Mouse (Mus musculus): ENCODE results near the gene Fgfr1op. TPM values are rescaled to one million over a fixed set of nuclear protein-coding genes. Genes with fewer than 3 reads are reported as not detected.
A peak's percentile ranks its signal among the peaks of the same experiment; 100 is the strongest.
"Not testable (repeated sequence)": the region's sequence is repeated elsewhere in the genome, so short reads cannot be mapped to it uniquely, and the experiment has no call there.

The Fgfr1op gene
- polyA plus RNA-seq, 1 experiment = 5.3 TPM

DNA sequence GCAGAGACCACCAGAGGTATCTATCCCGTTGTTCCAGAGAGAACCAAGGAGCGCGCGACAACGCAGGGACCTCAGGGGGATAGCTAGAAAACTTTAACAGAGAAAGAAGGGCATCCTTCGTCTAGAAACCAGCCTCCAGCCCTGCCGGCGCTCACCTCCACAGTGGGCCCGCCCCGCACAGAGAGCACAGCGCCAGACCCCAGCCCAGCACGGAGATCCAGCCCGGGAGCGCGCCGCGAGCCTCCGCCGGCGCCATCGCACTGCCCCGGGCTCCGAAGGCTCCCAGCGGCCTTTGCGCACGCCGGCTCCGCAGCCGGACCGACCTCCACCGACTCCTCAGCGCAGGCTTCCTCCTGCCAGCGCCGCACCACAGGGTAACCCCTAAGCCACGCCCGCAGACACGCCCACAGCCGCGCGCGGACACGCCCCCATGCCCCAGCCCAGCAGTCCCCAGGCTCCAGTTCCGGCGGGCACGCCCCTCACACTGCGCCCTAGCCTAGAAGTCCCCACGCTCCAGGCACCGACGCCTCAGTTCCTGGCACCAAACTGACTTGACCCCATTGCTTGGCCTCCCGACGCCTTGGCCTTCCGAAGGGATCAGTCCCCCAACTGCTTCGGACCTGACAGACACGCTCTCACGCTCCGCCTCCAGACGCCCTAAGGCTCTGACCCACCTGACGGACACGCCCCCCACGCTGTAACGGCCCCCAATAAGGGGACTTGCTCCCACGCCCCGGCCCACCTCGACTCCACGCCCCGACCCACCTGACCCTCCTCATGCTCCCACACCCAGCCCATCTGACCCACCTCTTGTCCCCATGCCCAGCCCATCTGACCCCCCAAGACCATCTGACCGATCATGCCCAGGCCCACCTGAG is 17.6 kb upstream of the Fgfr1op start, which contains the start of the genes Gm49673 and Rnaset2a:
Gene Gm49673 (minus strand): TSS at position 350 of the 878 bp plus-strand sequence.
Gene Rnaset2a (minus strand): TSS at position 659 of the 878 bp plus-strand sequence.
- Histone ChIP-seq H3ac (ENCODE audit: control insufficient read depth, insufficient read length) (peak within 1 kb of the TSS; percentile 84), H3K4me3 (peak within 1 kb of the TSS; percentile 70), H3K4me2 (ENCODE audit: low read depth) (peak within 1 kb of the TSS; percentile 85), H3K79me2 (ENCODE audit: control insufficient read depth, insufficient read depth) (peaks cover 11% of the 10 kb centered on the region)
- H3K27me3 ChIP-seq (ENCODE audit: control insufficient read depth, insufficient read depth, insufficient read length); H3K36me3 ChIP-seq (ENCODE audit: control insufficient read depth, insufficient read depth): not testable (repeated sequence)
- TF ChIP-seq POLR2A (IDR thresholded peaks at IDR 0.05; ENCODE audit: insufficient read length, low read depth) = peak; percentile 48
- peak; percentile 31 for TF ChIP-seq POLR2AphosphoS2 (IDR thresholded peaks at IDR 0.05; ENCODE audit: insufficient read length, low read depth)
- peak in 1 of 3 experiments; percentile 10 for TF ChIP-seq MYOG (IDR thresholded peaks at IDR 0.05; ENCODE audit: control insufficient read depth in 1 of 3, insufficient read depth in 1 of 3, insufficient read length in 2 of 3, low read depth in 2 of 3)

DNA sequence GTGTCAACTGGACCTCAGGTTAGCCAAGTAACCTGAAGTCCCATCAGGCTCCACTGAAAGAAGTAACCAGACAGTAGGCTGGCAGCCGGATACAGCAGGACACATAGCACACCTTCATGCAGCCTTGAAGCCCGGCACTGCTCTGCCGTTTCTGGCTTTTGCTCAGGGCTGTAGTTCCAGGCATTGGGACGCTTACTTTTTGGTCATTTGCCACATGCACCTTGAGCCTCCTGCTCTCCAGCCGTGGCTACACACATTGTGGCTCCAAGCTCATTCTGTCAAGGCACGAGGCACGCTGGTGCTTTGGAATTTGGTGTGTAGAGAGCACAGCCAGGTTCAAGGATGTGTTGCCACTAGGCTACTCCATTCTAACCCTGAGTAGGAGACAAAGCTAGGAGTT is 10.3 kb upstream of the Fgfr1op start:
- H3ac ChIP-seq (ENCODE audit: control insufficient read depth, insufficient read length); H3K79me2 ChIP-seq (ENCODE audit: control insufficient read depth, insufficient read depth); H3K4me2 ChIP-seq (ENCODE audit: low read depth); H3K4me3 ChIP-seq; H3K27me3 ChIP-seq (ENCODE audit: control insufficient read depth, insufficient read depth, insufficient read length); H3K36me3 ChIP-seq (ENCODE audit: control insufficient read depth, insufficient read depth): not testable (repeated sequence)

DNA sequence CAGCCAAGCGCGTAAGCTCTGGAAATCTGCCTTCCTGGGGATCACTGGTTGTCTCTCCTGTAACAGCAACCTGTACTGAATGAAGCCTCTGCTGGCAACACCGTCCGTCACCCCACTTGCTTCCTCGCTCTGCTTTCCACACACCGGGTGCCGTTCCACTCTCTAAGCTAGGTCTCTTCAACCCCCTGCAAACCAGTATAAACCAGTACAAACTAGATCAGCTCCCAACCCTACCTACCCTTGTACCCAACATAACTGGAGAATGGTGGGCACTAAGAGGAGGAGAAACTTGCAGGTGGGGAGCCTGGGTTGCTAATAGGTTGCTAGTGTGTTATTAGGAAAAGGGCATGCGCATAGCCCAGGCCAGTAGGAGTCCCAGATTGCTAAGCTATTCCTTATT is 9.3 kb upstream of the Fgfr1op start:
- not testable (repeated sequence) for H3ac ChIP-seq (ENCODE audit: control insufficient read depth, insufficient read length); H3K4me2 ChIP-seq (ENCODE audit: low read depth); H3K4me3 ChIP-seq; H3K36me3 ChIP-seq (ENCODE audit: control insufficient read depth, insufficient read depth); H3K79me2 ChIP-seq (ENCODE audit: control insufficient read depth, insufficient read depth); H3K27me3 ChIP-seq (ENCODE audit: control insufficient read depth, insufficient read depth, insufficient read length)

DNA sequence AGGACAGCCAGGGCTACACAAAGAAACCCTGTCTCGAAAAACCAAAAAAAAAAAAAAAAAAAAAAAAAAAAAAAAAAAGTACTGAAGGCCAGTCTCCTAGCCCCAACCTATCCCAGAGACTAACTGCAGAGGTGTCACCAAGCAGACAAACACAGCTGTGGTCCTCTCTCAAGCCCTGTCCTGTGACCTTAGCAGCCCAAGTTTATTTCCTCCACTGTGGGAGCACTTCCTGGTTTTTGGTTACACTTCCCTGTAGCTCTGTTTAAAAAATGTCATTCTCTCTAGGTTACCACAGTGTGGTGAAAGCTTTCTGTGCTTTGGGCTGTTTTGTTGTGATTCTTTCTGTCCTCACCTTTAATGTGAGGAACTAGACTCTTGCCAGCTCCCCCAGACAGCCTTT is 6.7 kb upstream of the Fgfr1op start:
- not testable (repeated sequence) for H3K36me3 ChIP-seq (ENCODE audit: control insufficient read depth, insufficient read depth); H3ac ChIP-seq (ENCODE audit: control insufficient read depth, insufficient read length); H3K79me2 ChIP-seq (ENCODE audit: control insufficient read depth, insufficient read depth); H3K27me3 ChIP-seq (ENCODE audit: control insufficient read depth, insufficient read depth, insufficient read length); H3K4me3 ChIP-seq; H3K4me2 ChIP-seq (ENCODE audit: low read depth)

DNA sequence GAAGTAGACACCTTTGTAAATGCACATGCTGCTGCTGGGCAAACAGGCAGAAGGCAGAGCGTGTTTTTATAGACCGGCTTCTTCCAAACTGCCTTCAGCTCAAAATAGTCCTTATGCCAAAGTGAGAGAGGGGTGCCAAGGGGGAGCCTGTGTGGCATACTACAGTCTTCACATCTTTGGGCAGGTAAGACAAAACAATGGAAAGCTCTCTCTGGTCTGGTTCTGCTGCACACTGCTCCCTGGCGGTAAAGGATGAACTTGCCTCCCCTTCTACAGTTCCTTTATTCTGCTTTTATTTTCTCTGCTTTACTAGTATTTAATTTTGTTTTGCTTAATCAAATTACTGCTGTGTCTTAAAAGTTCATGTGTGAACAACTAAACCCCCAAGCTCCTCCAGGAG is 4.3 kb upstream of the Fgfr1op start:
- not testable (repeated sequence) for H3K4me3 ChIP-seq; H3K79me2 ChIP-seq (ENCODE audit: control insufficient read depth, insufficient read depth); H3ac ChIP-seq (ENCODE audit: control insufficient read depth, insufficient read length); H3K27me3 ChIP-seq (ENCODE audit: control insufficient read depth, insufficient read depth, insufficient read length); H3K36me3 ChIP-seq (ENCODE audit: control insufficient read depth, insufficient read depth); H3K4me2 ChIP-seq (ENCODE audit: low read depth)

DNA sequence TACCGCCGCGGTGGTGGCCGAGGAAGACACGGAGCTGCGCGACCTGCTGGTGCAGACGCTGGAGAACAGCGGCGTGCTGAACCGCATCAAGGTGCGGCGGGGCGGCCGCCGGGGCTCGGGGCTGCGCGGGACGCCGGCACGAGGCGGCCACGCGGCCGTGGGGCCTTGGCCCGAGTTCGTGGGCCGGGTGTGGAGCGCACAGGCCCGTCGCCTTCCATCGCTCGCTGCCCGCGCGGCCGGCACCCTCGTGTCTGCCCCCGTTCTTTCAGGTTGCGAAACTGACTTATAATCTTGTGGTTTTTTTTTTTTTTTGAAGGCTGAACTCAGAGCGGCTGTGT is 276 bp downstream of the Fgfr1op start:
- not testable (repeated sequence) for H3K79me2 ChIP-seq (ENCODE audit: control insufficient read depth, insufficient read depth); H3K27me3 ChIP-seq (ENCODE audit: control insufficient read depth, insufficient read depth, insufficient read length); H3K36me3 ChIP-seq (ENCODE audit: control insufficient read depth, insufficient read depth)
- peak overlapping the region; percentile 31 for H3K4me3 ChIP-seq
- H3K4me2 ChIP-seq (ENCODE audit: low read depth) = peak overlapping the region; percentile 80
- H3ac ChIP-seq (ENCODE audit: control insufficient read depth, insufficient read length) = peak overlapping the region; percentile 53

DNA sequence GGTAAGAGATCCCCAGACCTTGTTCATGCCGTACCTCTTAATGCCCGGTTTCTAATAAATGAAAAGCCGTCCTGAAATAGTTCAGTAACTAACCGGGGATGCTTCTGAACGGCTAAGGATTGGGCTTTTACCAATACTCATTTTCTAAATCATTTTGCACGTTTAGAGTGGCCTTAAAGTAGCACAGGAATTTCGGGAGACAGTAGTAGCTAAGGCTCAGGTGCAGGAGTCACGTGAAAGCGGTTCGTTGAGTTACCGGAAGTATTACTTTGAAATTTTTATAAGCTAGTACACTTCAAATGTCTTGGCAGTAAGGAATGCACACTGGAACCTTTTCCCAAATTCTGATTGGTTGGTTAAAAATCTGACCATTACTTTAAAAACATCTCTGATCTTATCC is 676 bp downstream of the Fgfr1op start:
- H3ac ChIP-seq (ENCODE audit: control insufficient read depth, insufficient read length) = peak overlapping the region; percentile 53
- peak overlapping the region; percentile 31 for H3K4me3 ChIP-seq

DNA sequence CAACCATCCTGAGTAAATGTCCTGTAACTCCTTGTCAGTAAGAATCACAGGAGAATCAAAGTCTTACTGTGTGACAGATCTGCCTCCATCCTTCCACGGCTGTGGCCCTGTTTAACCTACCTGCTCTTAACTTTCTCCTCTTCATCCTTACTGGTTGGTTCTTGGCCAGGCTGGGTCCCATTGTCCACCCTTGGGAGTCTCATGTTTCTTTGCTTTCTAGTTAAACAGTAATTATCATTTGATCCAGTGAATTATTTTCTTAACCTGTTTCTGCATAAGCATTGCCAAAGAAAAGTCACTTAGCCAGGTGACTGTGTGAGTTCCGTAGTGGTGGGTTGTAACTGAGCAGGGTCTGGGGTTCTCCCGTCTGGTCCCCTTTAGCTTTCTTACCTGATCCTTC is 1.2 kb downstream of the Fgfr1op start:
- Histone ChIP-seq H3K4me3 (peak overlapping the region; percentile 31), H3K4me2 (ENCODE audit: low read depth) (peak overlapping the region; percentile 80), H3K36me3 (ENCODE audit: control insufficient read depth, insufficient read depth) (peaks cover 15% of the 10 kb centered on the region)
- not testable (repeated sequence) for H3ac ChIP-seq (ENCODE audit: control insufficient read depth, insufficient read length); H3K79me2 ChIP-seq (ENCODE audit: control insufficient read depth, insufficient read depth); H3K27me3 ChIP-seq (ENCODE audit: control insufficient read depth, insufficient read depth, insufficient read length)

More for the DNA sequence above, 676 bp downstream of the Fgfr1op start:
- H3K79me2 ChIP-seq (ENCODE audit: control insufficient read depth, insufficient read depth); H3K27me3 ChIP-seq (ENCODE audit: control insufficient read depth, insufficient read depth, insufficient read length): not testable (repeated sequence)
- peak overlapping the region; percentile 80 for H3K4me2 ChIP-seq (ENCODE audit: low read depth)
- H3K36me3 ChIP-seq (ENCODE audit: control insufficient read depth, insufficient read depth) = peaks cover 12% of the 10 kb centered on the region

DNA sequence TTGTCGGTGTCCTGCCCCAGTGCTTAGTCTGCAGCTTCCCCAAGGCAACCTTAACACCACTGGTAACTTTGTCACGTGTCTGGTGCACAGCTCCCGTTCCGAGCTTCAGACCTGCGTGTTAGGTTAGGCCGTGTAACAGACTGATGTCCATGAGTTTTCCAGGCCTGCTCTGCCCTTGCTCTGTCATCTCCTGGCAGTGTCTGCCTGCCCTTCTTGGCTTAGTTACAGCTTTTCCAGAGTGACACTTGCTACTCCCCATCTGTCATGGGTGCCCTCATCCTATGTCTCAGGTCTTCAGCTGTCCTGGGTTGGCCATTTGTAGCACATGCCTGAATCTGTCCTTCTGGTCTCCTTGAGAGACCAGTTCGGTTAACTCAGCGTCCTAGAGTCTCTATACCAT is 2.1 kb downstream of the Fgfr1op start:
- H3K4me2 ChIP-seq (ENCODE audit: low read depth); H3K4me3 ChIP-seq; H3ac ChIP-seq (ENCODE audit: control insufficient read depth, insufficient read length); H3K79me2 ChIP-seq (ENCODE audit: control insufficient read depth, insufficient read depth); H3K27me3 ChIP-seq (ENCODE audit: control insufficient read depth, insufficient read depth, insufficient read length): not testable (repeated sequence)
- peaks cover 17% of the 10 kb centered on the region for H3K36me3 ChIP-seq (ENCODE audit: control insufficient read depth, insufficient read depth)
